Mouse (Mus musculus) ovary, adult 18-20 months (tissue): Measurements from ENCODE around the gene Plxnb2.

Source experiments
- DNase-seq: peaks from one replicate; pipeline ENCODE4 v3.0.0; 2022; ENCODE audit warnings: low spot score, mixed read lengths

Gene Plxnb2

DNA sequence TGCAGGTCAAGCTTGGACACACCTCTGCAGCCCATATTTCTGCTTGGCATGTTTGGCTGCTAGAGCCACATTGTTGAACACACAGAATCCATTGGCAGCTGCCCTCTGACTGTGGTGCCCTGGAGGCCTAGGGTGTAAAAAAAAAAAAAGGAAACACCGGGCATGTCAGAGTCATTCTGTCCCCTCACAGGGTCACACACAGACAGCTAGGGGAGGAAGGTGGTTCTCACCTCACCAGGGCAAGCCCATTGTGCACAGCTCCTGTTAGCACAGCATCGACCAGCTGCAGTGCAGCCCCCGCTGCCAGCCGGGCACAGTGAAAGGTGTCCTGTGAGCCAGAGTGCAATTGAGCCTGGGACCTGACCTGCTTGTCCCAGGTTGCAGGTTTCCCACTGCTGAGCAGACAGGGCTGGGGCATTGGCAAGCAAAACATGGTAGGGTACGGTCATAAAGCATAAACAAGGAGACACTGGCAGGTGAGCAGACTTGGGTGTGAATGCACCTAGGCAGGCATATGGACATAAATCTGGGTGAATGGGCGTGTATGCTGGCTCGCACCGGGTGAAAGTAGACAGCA, 53.1 kb downstream of the Plxnb2 start:
- DNase-seq: no peak

DNA sequence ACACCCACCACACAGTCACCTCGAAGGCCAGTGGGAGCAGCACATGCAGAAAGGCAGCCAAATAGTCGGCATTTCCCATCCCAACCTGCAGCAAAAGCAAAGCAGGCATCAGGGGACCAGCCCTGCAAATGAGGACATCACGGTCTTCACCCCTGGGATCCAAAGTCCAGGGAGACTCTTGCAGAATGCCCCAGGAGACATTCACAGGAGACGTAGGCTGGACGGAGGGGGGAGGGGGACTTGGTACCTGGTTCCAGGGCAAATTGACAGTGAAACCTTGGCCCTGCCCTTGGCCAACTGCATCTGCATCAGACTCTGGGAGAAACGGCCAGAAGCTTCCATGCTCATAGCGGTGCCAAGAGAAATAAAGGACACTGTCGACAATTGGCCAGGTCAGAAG, 54.0 kb downstream of the Plxnb2 start:
- DNase-seq: no peak

DNA sequence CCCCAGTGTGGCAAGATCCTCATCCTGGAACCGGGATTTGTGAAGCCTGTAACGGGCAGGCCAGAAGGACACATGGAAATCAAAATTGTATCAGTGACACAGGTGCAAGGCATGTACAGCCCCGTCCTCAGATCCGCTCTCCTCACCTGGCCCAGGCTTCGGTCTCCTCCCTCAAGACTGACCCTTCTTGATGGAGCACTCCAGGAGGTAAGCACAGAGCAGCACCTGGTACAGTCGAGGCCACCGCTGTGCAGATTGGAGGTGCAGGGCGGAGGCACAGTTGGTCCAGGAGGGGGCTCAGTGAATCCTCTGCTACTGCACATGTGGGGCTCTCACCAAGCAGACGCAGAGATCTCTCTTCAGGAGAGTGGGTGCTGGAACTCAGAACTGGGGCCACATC, 55.2 kb downstream of the Plxnb2 start:
- DNase-seq: no peak

DNA sequence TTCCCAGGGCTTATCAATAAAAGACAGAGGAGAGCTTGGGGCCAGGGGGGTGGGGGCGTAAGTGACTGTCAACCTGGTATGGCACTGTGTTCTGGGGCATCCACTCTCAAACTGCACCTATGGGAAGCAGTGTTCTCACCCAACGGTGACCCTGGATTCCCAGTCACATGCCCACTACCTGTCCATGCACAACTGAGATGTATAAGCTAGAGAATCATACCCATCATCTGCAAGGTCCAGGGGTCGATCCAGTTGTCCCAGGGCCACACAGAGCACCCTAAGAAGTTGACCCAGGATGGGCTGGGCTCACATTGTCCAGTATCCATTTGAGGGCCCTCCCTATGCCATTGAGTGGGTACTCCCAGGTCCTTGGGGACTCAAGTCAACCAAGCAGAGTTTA, 56.3 kb downstream of the Plxnb2 start:
- DNase-seq: no peak

DNA sequence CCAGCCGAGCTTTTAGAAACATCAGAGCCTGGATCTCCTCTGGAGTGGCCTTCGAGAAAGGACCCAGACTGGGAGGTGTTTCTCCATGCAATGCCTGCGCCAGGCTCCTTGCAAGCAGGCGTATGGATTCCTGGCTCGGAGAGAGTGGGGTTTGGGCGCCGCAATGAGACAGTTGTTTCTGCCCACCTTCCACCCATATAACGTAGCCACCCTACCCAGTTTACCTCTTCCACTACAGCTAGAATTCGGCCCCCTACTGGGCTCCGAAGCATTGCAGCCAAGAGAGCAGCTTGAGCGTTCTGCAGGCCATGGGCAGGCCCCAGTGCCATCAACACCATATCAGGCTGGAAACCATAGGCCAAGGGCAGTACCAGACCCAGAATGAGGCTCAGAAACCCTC, 57.0 kb downstream of the Plxnb2 start:
- DNase-seq: no peak

DNA sequence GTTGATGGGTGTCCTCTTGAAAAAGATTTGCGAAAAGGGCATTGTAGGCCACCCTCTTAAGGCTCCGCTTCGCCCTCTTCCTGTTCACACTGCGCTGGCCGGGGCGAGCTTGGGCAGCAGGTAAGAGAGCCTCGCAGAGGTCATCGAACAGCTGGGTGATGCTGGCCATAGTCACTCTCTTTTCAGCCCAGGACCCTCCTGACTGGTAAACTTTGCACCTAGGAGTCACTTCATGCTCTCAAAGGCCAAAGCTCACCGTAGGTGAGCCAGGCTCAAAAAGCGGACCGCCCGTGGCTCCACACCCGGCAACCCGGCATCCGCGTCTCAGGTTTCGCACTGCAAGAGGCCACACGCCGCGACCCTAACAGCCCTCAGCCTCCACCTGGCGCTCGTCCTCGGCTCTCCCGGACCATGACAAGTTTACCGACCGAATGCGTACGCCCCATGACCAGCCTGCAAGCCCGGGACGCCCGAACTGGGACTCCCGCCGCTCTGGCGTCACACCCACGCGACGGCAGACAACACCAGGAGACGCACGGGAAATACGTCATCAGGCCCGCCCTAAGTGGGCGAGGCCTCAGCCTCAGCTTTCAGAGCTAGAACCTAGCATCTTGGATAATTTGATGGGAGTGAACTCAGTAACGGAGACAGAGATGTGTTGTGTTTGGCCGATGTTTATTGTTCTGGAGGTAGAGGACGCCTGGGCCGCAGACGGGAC, 57.8 kb downstream of the Plxnb2 start, which contains the start of gene Tubgcp6:
Tubgcp6 (minus strand) TSS at position 464 of the 718 bp plus-strand sequence.
- peak; percentile 87 for DNase-seq

DNA sequence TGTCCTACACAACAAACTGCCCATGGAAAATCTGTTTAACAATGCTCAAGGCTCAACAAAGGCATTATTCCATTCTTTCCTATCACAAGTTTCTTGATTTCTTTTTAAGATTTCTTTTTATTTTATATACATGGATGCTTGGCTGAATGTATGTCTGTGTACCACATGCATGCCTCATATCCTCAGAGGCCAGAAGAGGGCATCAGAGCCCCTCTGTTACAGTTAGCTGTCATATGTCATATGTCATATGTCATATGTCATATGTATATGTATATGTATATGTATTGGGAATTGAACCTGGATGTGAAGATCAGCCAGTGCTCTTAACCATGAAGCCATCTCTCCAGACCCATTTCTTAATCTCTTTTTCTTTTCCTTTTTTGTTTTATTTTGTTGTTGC, 62.6 kb downstream of the Plxnb2 start:
- no peak for DNase-seq

DNA sequence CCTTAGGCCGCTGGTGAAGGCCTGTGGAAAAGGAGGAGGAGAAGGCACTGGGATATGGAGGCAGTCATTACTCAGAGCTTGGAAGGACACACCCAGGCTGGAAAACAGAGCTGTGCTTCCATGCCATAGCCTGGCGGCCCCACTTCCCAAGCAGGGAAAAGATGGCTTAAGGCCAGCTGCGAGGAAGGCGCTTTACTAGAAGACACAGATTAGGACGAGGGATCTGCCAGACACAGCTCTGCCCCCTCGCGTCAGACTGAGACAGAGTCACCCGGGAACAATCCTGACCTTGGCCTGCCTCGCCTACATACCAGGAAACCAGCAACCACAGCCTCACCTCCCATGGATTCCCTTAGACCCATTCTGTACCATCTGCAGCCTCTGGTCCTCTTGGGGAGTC, 70.4 kb downstream of the Plxnb2 start:
- DNase-seq: peak; percentile 62

DNA sequence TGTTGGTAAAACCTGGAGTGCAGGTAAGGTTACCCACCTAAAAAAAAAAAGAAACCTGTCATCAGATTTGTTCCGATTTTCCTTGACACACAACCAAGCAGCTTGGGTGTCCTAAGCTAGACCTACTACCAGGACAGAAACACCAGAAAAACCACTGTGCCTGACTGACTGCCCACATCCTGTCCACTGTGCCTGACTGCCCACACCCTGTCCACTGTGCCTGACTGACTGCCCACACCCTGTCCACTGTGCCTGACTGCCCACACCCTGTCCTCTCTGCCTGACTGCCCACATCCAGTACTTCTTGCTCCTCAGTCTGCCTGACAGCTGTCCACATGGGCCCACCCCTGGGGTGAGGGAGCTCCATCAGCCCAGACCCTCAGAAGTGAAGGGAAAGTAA, 73.6 kb downstream of the Plxnb2 start:
- DNase-seq: no peak

DNA sequence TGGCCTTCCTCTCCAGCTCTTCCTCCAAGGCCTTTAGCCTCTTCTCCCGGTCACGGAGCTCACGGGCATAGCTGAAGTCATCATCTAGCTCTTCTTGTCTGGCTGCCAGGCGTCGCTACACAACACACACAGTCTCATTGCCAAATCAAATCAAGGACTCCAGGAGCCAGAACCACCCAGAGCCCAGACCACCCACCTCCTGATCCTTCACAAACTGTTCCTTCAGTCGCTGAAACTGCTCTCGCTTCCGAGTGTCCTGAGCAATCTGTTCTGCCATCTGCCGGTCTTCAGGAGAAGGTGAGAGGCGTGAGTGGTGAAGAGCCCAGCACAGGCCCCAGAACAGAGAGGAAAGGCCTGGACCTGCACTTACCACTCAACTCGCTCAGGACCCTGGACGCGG, 74.5 kb downstream of the Plxnb2 start:
- no peak for DNase-seq
